Mouse (Mus musculus): ENCODE results near the gene Stk33. TPM values are rescaled to one million over a fixed set of nuclear protein-coding genes. Genes with fewer than 3 reads are reported as not detected.

Gene Stk33
- polyA plus RNA-seq, 1 experiment from 2014 or later = 6.2 TPM

GRCm38 (mm10) chr7:109456563-109456962 is 17.7 kb upstream of the Stk33 start:
- ATAC-seq (ENCODE audit: low read depth) (no peak), DNase-seq (ENCODE audit: low spot score) (no peak)
- Histone ChIP-seq H3K36me3 (ENCODE audit: control insufficient read depth, insufficient read depth, low read length) (no peaks in the 10 kb centered on the region), H3K27ac (replicated peaks; ENCODE audit: low read depth, low read length) (no peak overlapping the region), H3K4me1 (ENCODE audit: control insufficient read depth, insufficient read depth, low read length) (no peaks in the 10 kb centered on the region), H3K9ac (ENCODE audit: low read depth, low read length) (no peak overlapping the region), H3K9me3 (ENCODE audit: control insufficient read depth, low read length) (no peaks in the 10 kb centered on the region), H3K4me3 (ENCODE audit: low read depth, low read length) (no peak overlapping the region), H3K4me2 (ENCODE audit: low read depth, low read length) (no peak overlapping the region), H3K27me3 (replicated peaks; ENCODE audit: control insufficient read depth, insufficient read depth, low read length) (no peaks in the 10 kb centered on the region)
- WGBS = 64% methylated on average over 6 of the region's 6 CpGs

GRCm38 (mm10) chr7:109455748-109456147 is 16.9 kb upstream of the Stk33 start:
- Histone ChIP-seq H3K9ac (ENCODE audit: low read depth, low read length) (no peak overlapping the region), H3K27me3 (replicated peaks; ENCODE audit: control insufficient read depth, insufficient read depth, low read length) (no peaks in the 10 kb centered on the region), H3K27ac (replicated peaks; ENCODE audit: low read depth, low read length) (no peak overlapping the region), H3K36me3 (ENCODE audit: control insufficient read depth, insufficient read depth, low read length) (no peaks in the 10 kb centered on the region), H3K4me2 (ENCODE audit: low read depth, low read length) (no peak overlapping the region), H3K4me3 (ENCODE audit: low read depth, low read length) (no peak overlapping the region), H3K9me3 (ENCODE audit: control insufficient read depth, low read length) (no peaks in the 10 kb centered on the region), H3K4me1 (ENCODE audit: control insufficient read depth, insufficient read depth, low read length) (no peaks in the 10 kb centered on the region)
- DNase-seq (ENCODE audit: low spot score) (no peak), ATAC-seq (ENCODE audit: low read depth) (no peak)
- WGBS = 72% methylated on average over 2 of the region's 2 CpGs

- 92% methylated on average over 8 of the region's 9 CpGs for WGBS
- DNase-seq (ENCODE audit: low spot score) (no peak), ATAC-seq (ENCODE audit: low read depth) (no peak)
- Histone ChIP-seq H3K27me3 (replicated peaks; ENCODE audit: control insufficient read depth, insufficient read depth, low read length) (no peaks in the 10 kb centered on the region), H3K4me2 (ENCODE audit: low read depth, low read length) (no peak overlapping the region), H3K36me3 (ENCODE audit: control insufficient read depth, insufficient read depth, low read length) (no peaks in the 10 kb centered on the region), H3K4me3 (ENCODE audit: low read depth, low read length) (no peak overlapping the region), H3K27ac (replicated peaks; ENCODE audit: low read depth, low read length) (no peak overlapping the region), H3K9me3 (ENCODE audit: control insufficient read depth, low read length) (no peaks in the 10 kb centered on the region), H3K4me1 (ENCODE audit: control insufficient read depth, insufficient read depth, low read length) (no peaks in the 10 kb centered on the region), H3K9ac (ENCODE audit: low read depth, low read length) (no peak overlapping the region)
Measured at GRCm38 (mm10) chr7:109454856-109455255, 16.0 kb upstream of the Stk33 start.

GRCm38 (mm10) chr7:109448060-109448459 is 9.2 kb upstream of the Stk33 start:
- no peak for DNase-seq (ENCODE audit: low spot score)
- Histone ChIP-seq H3K4me2 (ENCODE audit: low read depth, low read length) (no peak overlapping the region), H3K27ac (replicated peaks; ENCODE audit: low read depth, low read length) (no peak overlapping the region), H3K4me1 (ENCODE audit: control insufficient read depth, insufficient read depth, low read length) (no peaks in the 10 kb centered on the region), H3K27me3 (replicated peaks; ENCODE audit: control insufficient read depth, insufficient read depth, low read length) (no peaks in the 10 kb centered on the region), H3K9me3 (ENCODE audit: control insufficient read depth, low read length) (no peaks in the 10 kb centered on the region), H3K9ac (ENCODE audit: low read depth, low read length) (no peak overlapping the region), H3K36me3 (ENCODE audit: control insufficient read depth, insufficient read depth, low read length) (no peaks in the 10 kb centered on the region), H3K4me3 (ENCODE audit: low read depth, low read length) (no peak overlapping the region)
- no peak for ATAC-seq (ENCODE audit: low read depth)
- 63% methylated on average over 2 of the region's 2 CpGs for WGBS

- Histone ChIP-seq H3K27ac (replicated peaks; ENCODE audit: low read depth, low read length) (no peak overlapping the region), H3K4me3 (ENCODE audit: low read depth, low read length) (no peak overlapping the region), H3K27me3 (replicated peaks; ENCODE audit: control insufficient read depth, insufficient read depth, low read length) (no peaks in the 10 kb centered on the region), H3K9ac (ENCODE audit: low read depth, low read length) (no peak overlapping the region), H3K9me3 (ENCODE audit: control insufficient read depth, low read length) (no peaks in the 10 kb centered on the region), H3K36me3 (ENCODE audit: control insufficient read depth, insufficient read depth, low read length) (no peaks in the 10 kb centered on the region), H3K4me2 (ENCODE audit: low read depth, low read length) (no peak overlapping the region), H3K4me1 (ENCODE audit: control insufficient read depth, insufficient read depth, low read length) (no peaks in the 10 kb centered on the region; the same call in 1 of the 2 replicates)
- ATAC-seq (ENCODE audit: low read depth) = peak; percentile 42; the same call in 1 of the 2 replicates
- peak; percentile 31 for DNase-seq (ENCODE audit: low spot score)
- WGBS = 11% methylated on average over 6 of the region's 6 CpGs
Measured at GRCm38 (mm10) chr7:109445012-109445411, 6.1 kb upstream of the Stk33 start.

GRCm38 (mm10) chr7:109442739-109443138 is 3.9 kb upstream of the Stk33 start:
- H3K36me3 ChIP-seq (ENCODE audit: control insufficient read depth, insufficient read depth, low read length) = no peaks in the 10 kb centered on the region
- H3K9me3 ChIP-seq (ENCODE audit: control insufficient read depth, low read length) = no peaks in the 10 kb centered on the region
- no peak overlapping the region for H3K9ac ChIP-seq (ENCODE audit: low read depth, low read length)
- 69% methylated on average over 5 of the region's 5 CpGs for whole genome bisulfite sequencing
- peaks cover 7% of the 10 kb centered on the region; the same call in 1 of the 2 replicates for H3K4me1 ChIP-seq (ENCODE audit: control insufficient read depth, insufficient read depth, low read length)
- DNase-seq (ENCODE audit: low spot score) = no peak
- peaks cover 6% of the 10 kb centered on the region for H3K27me3 ChIP-seq (replicated peaks; ENCODE audit: control insufficient read depth, insufficient read depth, low read length)
- no peak overlapping the region for H3K4me2 ChIP-seq (ENCODE audit: low read depth, low read length)
- H3K4me3 ChIP-seq (ENCODE audit: low read depth, low read length) = no peak overlapping the region
- ATAC-seq (ENCODE audit: low read depth) = no peak
- no peak overlapping the region for H3K27ac ChIP-seq (replicated peaks; ENCODE audit: low read depth, low read length)

- no peaks in the 10 kb centered on the region for H3K9me3 ChIP-seq (ENCODE audit: control insufficient read depth, low read length)
- peaks cover 7% of the 10 kb centered on the region; the same call in 1 of the 2 replicates for H3K4me1 ChIP-seq (ENCODE audit: control insufficient read depth, insufficient read depth, low read length)
- ATAC-seq (ENCODE audit: low read depth) (no peak), DNase-seq (ENCODE audit: low spot score) (peak; percentile 13)
- WGBS = 89% methylated on average over 9 of the region's 9 CpGs
- H3K27ac ChIP-seq (replicated peaks; ENCODE audit: low read depth, low read length) = no peak overlapping the region
- H3K36me3 ChIP-seq (ENCODE audit: control insufficient read depth, insufficient read depth, low read length) = no peaks in the 10 kb centered on the region
- H3K27me3 ChIP-seq (replicated peaks; ENCODE audit: control insufficient read depth, insufficient read depth, low read length) = peaks cover 6% of the 10 kb centered on the region
- no peak overlapping the region for H3K9ac ChIP-seq (ENCODE audit: low read depth, low read length)
- H3K4me2 ChIP-seq (ENCODE audit: low read depth, low read length) = no peak overlapping the region
- no peak overlapping the region for H3K4me3 ChIP-seq (ENCODE audit: low read depth, low read length)
Measured at GRCm38 (mm10) chr7:109440697-109441269, 1.9 kb upstream of the Stk33 start.

- no peaks in the 10 kb centered on the region for H3K4me1 ChIP-seq (ENCODE audit: control insufficient read depth, insufficient read depth, low read length)
- H3K4me2 ChIP-seq (ENCODE audit: low read depth, low read length) = no peak overlapping the region
- ATAC-seq (ENCODE audit: low read depth) (peak; percentile 37; the same call in 1 of the 2 replicates), DNase-seq (ENCODE audit: low spot score) (peak; percentile 50)
- no peaks in the 10 kb centered on the region for H3K36me3 ChIP-seq (ENCODE audit: control insufficient read depth, insufficient read depth, low read length)
- WGBS = 55% methylated on average over 3 of the region's 3 CpGs
- no peaks in the 10 kb centered on the region for H3K9me3 ChIP-seq (ENCODE audit: control insufficient read depth, low read length)
- no peak overlapping the region for H3K4me3 ChIP-seq (ENCODE audit: low read depth, low read length)
- H3K9ac ChIP-seq (ENCODE audit: low read depth, low read length) = no peak overlapping the region
- no peaks in the 10 kb centered on the region for H3K27me3 ChIP-seq (replicated peaks; ENCODE audit: control insufficient read depth, insufficient read depth, low read length)
- H3K27ac ChIP-seq (replicated peaks; ENCODE audit: low read depth, low read length) = no peak overlapping the region
Measured at GRCm38 (mm10) chr7:109424422-109425159, 14.3 kb downstream of the Stk33 start.

- Histone ChIP-seq H3K9me3 (ENCODE audit: control insufficient read depth, low read length) (no peaks in the 10 kb centered on the region), H3K4me1 (ENCODE audit: control insufficient read depth, insufficient read depth, low read length) (no peaks in the 10 kb centered on the region), H3K4me2 (ENCODE audit: low read depth, low read length) (no peak overlapping the region), H3K27me3 (replicated peaks; ENCODE audit: control insufficient read depth, insufficient read depth, low read length) (no peaks in the 10 kb centered on the region), H3K9ac (ENCODE audit: low read depth, low read length) (no peak overlapping the region), H3K27ac (replicated peaks; ENCODE audit: low read depth, low read length) (no peak overlapping the region), H3K36me3 (ENCODE audit: control insufficient read depth, insufficient read depth, low read length) (no peaks in the 10 kb centered on the region), H3K4me3 (ENCODE audit: low read depth, low read length) (no peak overlapping the region)
- ATAC-seq (ENCODE audit: low read depth) (no peak), DNase-seq (ENCODE audit: low spot score) (no peak)
- WGBS = 63% methylated on average over 8 of the region's 8 CpGs
Measured at GRCm38 (mm10) chr7:109422803-109423202, 16.1 kb downstream of the Stk33 start.
